In the genomic region with DNA sequence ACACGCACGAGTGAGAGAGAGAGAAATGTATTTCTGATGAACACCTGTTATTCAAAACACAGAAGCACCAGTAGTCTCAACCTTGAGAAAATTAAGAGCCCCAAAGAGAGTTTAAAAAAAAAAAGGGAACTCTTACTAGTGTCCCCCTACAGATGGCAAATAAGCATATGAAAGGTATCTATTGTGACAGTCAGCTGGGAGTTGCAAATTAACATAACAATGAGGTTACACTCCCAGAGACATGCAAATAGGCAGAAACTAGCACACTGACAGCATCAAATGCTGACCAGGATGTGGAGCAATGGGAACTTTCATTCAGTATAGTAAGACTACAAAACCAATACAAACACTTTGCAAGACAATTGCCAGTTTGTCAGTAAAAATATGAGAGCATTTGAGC, we compare ENCODE assay signal across 22 mouse cellular contexts.
A peak's percentile ranks its signal among the peaks of the same experiment; 100 is the strongest.
DNase-seq lines count a peak whose midpoint lies in the region; ATAC-seq and TF ChIP-seq lines count a peak whose summit lies in the region.
"Had no signal": no experiment of that assay in that cellular context is flagged by ENCODE, and none has a peak within 500 bp of the region (broad histone marks: within the 10 kb centered on the region; RNA-seq: fewer than 3 reads in every experiment).

No protein-coding gene starts in this region.

- no peak overlapping the region for H3K4me3 ChIP-seq in midbrain, embryonic 12.5 days
- no peak overlapping the region for H3K4me3 ChIP-seq in midbrain, postnatal 0 days (ENCODE audit: low read depth, low read length)
- no peak overlapping the region for H3K4me3 ChIP-seq in ES-E14 (ENCODE audit: insufficient read depth in 1 of 2, low read depth in 1 of 2, low read length in 2 of 2, poor library complexity in 1 of 2, severe bottlenecking in 1 of 2)
- H3K4me3 ChIP-seq: embryonic facial prominence, embryonic 15.5 days; hindbrain, embryonic 15.5 days; neural tube, embryonic 15.5 days had no signal

- H3K9me3 ChIP-seq in midbrain, embryonic 12.5 days: no peaks in the 10 kb centered on the region; the same call in 1 of the 2 replicates
- H3K9me3 ChIP-seq in midbrain, postnatal 0 days (ENCODE audit: low read length): no peaks in the 10 kb centered on the region
- no peaks in the 10 kb centered on the region for H3K9me3 ChIP-seq in ES-E14 (ENCODE audit: control insufficient read depth, insufficient read depth, low read depth, low read length)
- H3K9me3 ChIP-seq: embryonic facial prominence, embryonic 15.5 days; neural tube, embryonic 15.5 days had no signal

- peak; percentile 90 for ATAC-seq in midbrain, embryonic 12.5 days (ENCODE audit: low FRiP score, low read depth)
- ATAC-seq in midbrain, postnatal 0 days (ENCODE audit: low FRiP score): no peak
- ATAC-seq: CD4-positive, CD25-positive, alpha-beta regulatory T cell, adult 4 months had no signal

- no peak overlapping the region for H3K27ac ChIP-seq in midbrain, embryonic 12.5 days (replicated peaks)
- H3K27ac ChIP-seq in midbrain, postnatal 0 days (ENCODE audit: low read depth, low read length): no peak overlapping the region
- H3K27ac ChIP-seq in ES-E14 (ENCODE audit: insufficient read depth, low read depth, low read length, poor library complexity, severe bottlenecking): no peak overlapping the region
- H3K27ac ChIP-seq: embryonic facial prominence, embryonic 15.5 days; hindbrain, embryonic 15.5 days; neural tube, embryonic 15.5 days had no signal

- intact Hi-C loops in heart, postnatal 25 days (cut with DNase I): no loop called here

- no peak for TF ChIP-seq CTCF in midbrain, postnatal 0 days (IDR thresholded peaks at IDR 0.05)

- no peaks in the 10 kb centered on the region for H3K4me1 ChIP-seq in midbrain, embryonic 12.5 days
- H3K4me1 ChIP-seq in midbrain, postnatal 0 days (ENCODE audit: insufficient read depth, low read length): no peaks in the 10 kb centered on the region
- H3K4me1 ChIP-seq in ES-E14 (ENCODE audit: control insufficient read depth in 2 of 2, insufficient read depth in 2 of 2, low read length in 2 of 2, poor library complexity in 1 of 2): peaks cover 0 to 3% of the 10 kb centered on the region in 2 experiments; a peak in 1 of 4 replicates
- H3K4me1 ChIP-seq: embryonic facial prominence, embryonic 15.5 days; hindbrain, embryonic 15.5 days; neural tube, embryonic 15.5 days had no signal

- in situ Hi-C loops in ES-E14 (cut with MboI; ENCODE audit: low sequenced_read_pairs in 2 of 2, unreplicated experiment in 2 of 2): no loop called here

- H3K27me3 ChIP-seq in midbrain, embryonic 12.5 days: no peaks in the 10 kb centered on the region
- H3K27me3 ChIP-seq in midbrain, postnatal 0 days (ENCODE audit: insufficient read depth, low read length): no peaks in the 10 kb centered on the region
- H3K27me3 ChIP-seq: embryonic facial prominence, embryonic 15.5 days; hindbrain, embryonic 15.5 days; neural tube, embryonic 15.5 days had no signal

- no peak for DNase-seq in midbrain, postnatal 0 days (ENCODE audit: low spot score)
- DNase-seq in ES-E14 (ENCODE audit: low read depth, low spot score): peak; percentile 38
- DNase-seq in embryo, embryonic 10.5 days (ENCODE audit: low spot score): peak; percentile 49
- DNase-seq in mesoderm, embryonic 11.5 days (ENCODE audit: low read depth, low spot score): peak; percentile 19
- DNase-seq in kidney, postnatal 4 days: no peak
- no peak for DNase-seq in heart, postnatal 25 days (ENCODE audit: low spot score)
- DNase-seq in layer of hippocampus, adult 9-10 months (ENCODE audit: low spot score): no peak
- DNase-seq: adrenal gland, postnatal 25 days; cerebellum, adult 2 months; gastrocnemius, postnatal 10 days; heart, postnatal 10 days; kidney, adult 11 months; kidney, postnatal 14 days; liver; lung, adult 18-20 months; lung, postnatal 36 days; thymus, adult 18-20 months had no signal

- H3K36me3 ChIP-seq in midbrain, embryonic 12.5 days: no peaks in the 10 kb centered on the region
- no peaks in the 10 kb centered on the region for H3K36me3 ChIP-seq in midbrain, postnatal 0 days (ENCODE audit: insufficient read depth, low read length)
- H3K36me3 ChIP-seq in ES-E14 (ENCODE audit: control insufficient read depth, insufficient read depth, low read length, poor library complexity, severe bottlenecking): no peaks in the 10 kb centered on the region
- H3K36me3 ChIP-seq: embryonic facial prominence, embryonic 15.5 days; hindbrain, embryonic 15.5 days; neural tube, embryonic 15.5 days had no signal

- WGBS in midbrain, embryonic 12.5 days: 41% methylated on average over 2 of the region's 2 CpGs
- 33% methylated on average over 2 of the region's 2 CpGs for WGBS in midbrain, postnatal 0 days

- H3K9ac ChIP-seq in midbrain, embryonic 12.5 days (replicated peaks): no peak overlapping the region
- no peak overlapping the region for H3K9ac ChIP-seq in midbrain, postnatal 0 days (replicated peaks; ENCODE audit: low read length, poor library complexity, severe bottlenecking)
- H3K9ac ChIP-seq in ES-E14 (ENCODE audit: insufficient read depth, low read depth, low read length, poor library complexity, severe bottlenecking): no peak overlapping the region
- H3K9ac ChIP-seq: embryonic facial prominence, embryonic 15.5 days; hindbrain, embryonic 15.5 days; neural tube, embryonic 15.5 days had no signal

- H3K4me2 ChIP-seq in midbrain, embryonic 12.5 days (replicated peaks): no peak overlapping the region
- H3K4me2 ChIP-seq in midbrain, postnatal 0 days (ENCODE audit: low read depth, low read length, poor library complexity, severe bottlenecking): no peak overlapping the region
- H3K4me2 ChIP-seq: embryonic facial prominence, embryonic 15.5 days; hindbrain, embryonic 15.5 days; neural tube, embryonic 15.5 days had no signal

TF ChIP-seq in ES-E14, 5 proteins besides CTCF, POLR2A, EP300 and RAD21:
- peak; percentile 92 for TF ChIP-seq ZNF384 (IDR thresholded peaks at IDR 0.05; ENCODE audit: low read depth, low read length)
- no peak for TF ChIP-seq ZC3H11A (IDR thresholded peaks at IDR 0.05; ENCODE audit: borderline replicate concordance, low read depth, low read length)

Comparison
In these comparisons a context has a peak if more than half of its experiments do, and no peak if none do; other contexts are left out.
1. DNase-seq: peak in ES-E14 (single experiment), embryo, embryonic 10.5 days (single experiment) and mesoderm, embryonic 11.5 days (single experiment); none in midbrain, postnatal 0 days (single experiment), kidney, postnatal 4 days (0 of 2), heart, postnatal 25 days (single experiment) and layer of hippocampus, adult 9-10 months (single experiment).